Mouse (Mus musculus): ENCODE results near the gene Apold1.

- TF ChIP-seq USF1 (IDR thresholded peaks at IDR 0.05; ENCODE audit: low read depth) (no peak), CTCF (IDR thresholded peaks at IDR 0.05; ENCODE audit: control insufficient read depth, insufficient read depth, insufficient read length) (no peak), MAX (IDR thresholded peaks at IDR 0.05) (no peak), FOSL1 (IDR thresholded peaks at IDR 0.05; ENCODE audit: insufficient read depth, low read length, poor library complexity, severe bottlenecking) (no peak), CEBPB (IDR thresholded peaks at IDR 0.05; ENCODE audit: low read depth) (no peak), MYOG (IDR thresholded peaks at IDR 0.05; ENCODE audit: control insufficient read depth, extremely low read depth, insufficient read length) (no peak), MYOD1 (IDR thresholded peaks at IDR 0.05; ENCODE audit: control insufficient read depth, insufficient read length, low read depth) (no peak)
These were observed 9.4 kb upstream of the Apold1 start for GRCm38 (mm10) chr6:134972096-134972495.

Measured in C2C12 (cell line).